In genomic region chr17:29147773-29148172, GRCm38 (mm10) we compare ENCODE assay signal across 22 mouse cellular contexts. TPM values are rescaled to one million over a fixed set of nuclear protein-coding genes. Genes with fewer than 3 reads are reported as not detected.
DNase-seq lines count a peak whose midpoint lies in the region; ATAC-seq and TF ChIP-seq lines count a peak whose summit lies in the region.
"Had no signal": no experiment of that assay in that cellular context is flagged by ENCODE, and none has a peak within 500 bp of the region (broad histone marks: within the 10 kb centered on the region; RNA-seq: fewer than 3 reads in every experiment).

No protein-coding gene starts in this region.

- no peak for DNase-seq in heart, embryonic 10.5 days (ENCODE audit: low spot score)
- DNase-seq in heart, postnatal 4 days: no peak
- DNase-seq in midbrain, embryonic 10.5 days (ENCODE audit: low spot score): no peak
- no peak for DNase-seq in midbrain, postnatal 0 days (ENCODE audit: low spot score)
- DNase-seq in frontal cortex, postnatal 10 days (ENCODE audit: low spot score in 2 of 2): no peak
- DNase-seq: adrenal gland, adult 2 months; B cell, adult 2 months; cerebellum, adult 18-20 months; cerebellum, adult 9-10 months; cerebellum, postnatal 14 days; gastrocnemius, adult 2 months; gastrocnemius, postnatal 14 days; heart, adult 11 months had no signal

- 76% methylated on average over 6 of the region's 6 CpGs for WGBS in heart, embryonic 10.5 days
- WGBS in midbrain, embryonic 10.5 days: 89% methylated on average over 6 of the region's 6 CpGs
- WGBS in midbrain, postnatal 0 days: 89% methylated on average over 6 of the region's 6 CpGs

- H3K27ac ChIP-seq in heart, embryonic 10.5 days: peak overlapping the region; percentile 43
- H3K27ac ChIP-seq in midbrain, embryonic 10.5 days (replicated peaks): 0 out of 2 replicates have a peak overlapping the region, but pooled peaks have one; percentile 13
- no peak overlapping the region for H3K27ac ChIP-seq in midbrain, postnatal 0 days (ENCODE audit: low read depth, low read length)
- H3K27ac ChIP-seq: forebrain, embryonic 10.5 days; forebrain, embryonic 13.5 days; gastrocnemius, adult 2 months; heart, embryonic 13.5 days; hindbrain, embryonic 10.5 days; hindbrain, embryonic 13.5 days; intestine, embryonic 15.5 days had no signal

- no peaks in the 10 kb centered on the region for H3K36me3 ChIP-seq in heart, embryonic 10.5 days
- H3K36me3 ChIP-seq in midbrain, embryonic 10.5 days: no peaks in the 10 kb centered on the region
- no peaks in the 10 kb centered on the region for H3K36me3 ChIP-seq in midbrain, postnatal 0 days (ENCODE audit: insufficient read depth, low read length)
- H3K36me3 ChIP-seq in E14TG2a.4 (ENCODE audit: insufficient read depth, low read length): 0 out of 2 replicates have a peak, but pooled peaks cover 5% of the 10 kb centered on the region
- H3K36me3 ChIP-seq: forebrain, embryonic 10.5 days; heart, embryonic 13.5 days; hindbrain, embryonic 10.5 days; hindbrain, embryonic 13.5 days; intestine, embryonic 15.5 days had no signal

- H3K4me3 ChIP-seq in heart, embryonic 10.5 days: no peak overlapping the region
- H3K4me3 ChIP-seq in midbrain, embryonic 10.5 days: no peak overlapping the region
- H3K4me3 ChIP-seq in midbrain, postnatal 0 days (ENCODE audit: low read depth, low read length): no peak overlapping the region
- H3K4me3 ChIP-seq in E14TG2a.4 (replicated peaks; ENCODE audit: low read length): peak overlapping the region; percentile 59; the same call in 1 of the 2 replicates
- H3K4me3 ChIP-seq: forebrain, embryonic 10.5 days; forebrain, embryonic 13.5 days; gastrocnemius, adult 2 months; heart, embryonic 13.5 days; hindbrain, embryonic 10.5 days; hindbrain, embryonic 13.5 days; intestine, embryonic 15.5 days had no signal

- H3K9ac ChIP-seq in midbrain, postnatal 0 days (replicated peaks; ENCODE audit: low read length, poor library complexity, severe bottlenecking): no peak overlapping the region
- H3K9ac ChIP-seq: forebrain, embryonic 13.5 days; heart, embryonic 13.5 days; hindbrain, embryonic 13.5 days; intestine, embryonic 15.5 days had no signal

- no peak for TF ChIP-seq CTCF in midbrain, postnatal 0 days (IDR thresholded peaks at IDR 0.05)
- TF ChIP-seq CTCF in E14TG2a.4 (conservative IDR thresholded peaks at IDR 0.05; ENCODE audit: low read length): no peak

- H3K27me3 ChIP-seq in heart, embryonic 10.5 days (ENCODE audit: insufficient read depth, poor library complexity, severe bottlenecking): no peaks in the 10 kb centered on the region
- no peaks in the 10 kb centered on the region for H3K27me3 ChIP-seq in midbrain, embryonic 10.5 days (ENCODE audit: low read depth, poor library complexity, severe bottlenecking)
- H3K27me3 ChIP-seq in midbrain, postnatal 0 days (ENCODE audit: insufficient read depth, low read length): no peaks in the 10 kb centered on the region; the same call in 1 of the 2 replicates
- no peaks in the 10 kb centered on the region for H3K27me3 ChIP-seq in E14TG2a.4 (ENCODE audit: insufficient read depth, low read length)
- H3K27me3 ChIP-seq: forebrain, embryonic 13.5 days; heart, embryonic 13.5 days; hindbrain, embryonic 13.5 days; intestine, embryonic 15.5 days had no signal

- H3K9me3 ChIP-seq in heart, embryonic 10.5 days: no peaks in the 10 kb centered on the region
- peaks cover 9% of the 10 kb centered on the region for H3K9me3 ChIP-seq in midbrain, embryonic 10.5 days (replicated peaks)
- H3K9me3 ChIP-seq in midbrain, postnatal 0 days (ENCODE audit: low read length): no peaks in the 10 kb centered on the region
- H3K9me3 ChIP-seq in E14TG2a.4 (ENCODE audit: low read length): no peaks in the 10 kb centered on the region
- H3K9me3 ChIP-seq: forebrain, embryonic 13.5 days; heart, embryonic 13.5 days; hindbrain, embryonic 13.5 days; intestine, embryonic 15.5 days had no signal

- H3K4me2 ChIP-seq in midbrain, postnatal 0 days (ENCODE audit: low read depth, low read length, poor library complexity, severe bottlenecking): no peak overlapping the region
- H3K4me2 ChIP-seq: forebrain, embryonic 13.5 days; heart, embryonic 13.5 days; hindbrain, embryonic 13.5 days; intestine, embryonic 15.5 days had no signal

- no peak for ATAC-seq in midbrain, postnatal 0 days (ENCODE audit: low FRiP score)
- ATAC-seq: forebrain, embryonic 13.5 days; forebrain, embryonic 16.5 days; hindbrain, embryonic 16.5 days; intestine, embryonic 15.5 days had no signal

- H3K4me1 ChIP-seq in heart, embryonic 10.5 days: peaks cover 30% of the 10 kb centered on the region
- peaks cover 14% of the 10 kb centered on the region for H3K4me1 ChIP-seq in midbrain, embryonic 10.5 days
- no peaks in the 10 kb centered on the region for H3K4me1 ChIP-seq in midbrain, postnatal 0 days (ENCODE audit: insufficient read depth, low read length)
- H3K4me1 ChIP-seq in E14TG2a.4 (replicated peaks; ENCODE audit: low read depth, low read length): peaks cover 61% of the 10 kb centered on the region
- H3K4me1 ChIP-seq: hindbrain, embryonic 13.5 days had no signal

RNA-seq across cellular contexts. Expression of gene Rab44, which starts 33.8 kb away (rescaled TPM):
- polyA plus RNA-seq in heart, embryonic 10.5 days (2016; fragmentation: Nextera tagmentation; extraction: Ambion mirVana): 0.23 and 0.48 TPM in 2 replicates
- under 1 TPM; 0.47 to 0.57 TPM for total RNA-seq in heart, postnatal 4 days (2021)
- polyA plus RNA-seq in midbrain, embryonic 10.5 days (2016; fragmentation: Nextera tagmentation; extraction: Ambion mirVana): 0.06 and 0.47 TPM in 2 replicates
- not detected in 2 replicates for total RNA-seq in midbrain, postnatal 0 days (2014; rRNA removed)
- polyA plus RNA-seq in midbrain, postnatal 0 days (2015; fragmentation: Nextera tagmentation; extraction: Ambion mirVana): not detected in 2 replicates
- polyA plus RNA-seq: forebrain, embryonic 13.5 days; forebrain, embryonic 16.5 days; hindbrain, embryonic 10.5 days had no signal

RNA-seq across cellular contexts. Expression of gene Cdkn1a, which starts 57.0 kb away (rescaled TPM):
- polyA plus RNA-seq in heart, embryonic 10.5 days (2016; fragmentation: Nextera tagmentation; extraction: Ambion mirVana): 31.3 and 33.1 TPM in 2 replicates
- 10 to 100 TPM; 55.9 to 57.1 TPM for total RNA-seq in heart, postnatal 4 days (2021)
- 19.1 and 24.8 TPM in 2 replicates for polyA plus RNA-seq in midbrain, embryonic 10.5 days (2016; fragmentation: Nextera tagmentation; extraction: Ambion mirVana)
- 44.4 and 57.7 TPM in 2 replicates for total RNA-seq in midbrain, postnatal 0 days (2014; rRNA removed)
- polyA plus RNA-seq in midbrain, postnatal 0 days (2015; fragmentation: Nextera tagmentation; extraction: Ambion mirVana): 220 and 237 TPM in 2 replicates
